Mouse (Mus musculus) small intestine, adult 2 months (tissue): ENCODE results near the gene Col4a2.

ENCODE experiments used
- CTCF ChIP-seq: fragments of 200-500 bp; IDR thresholded peaks from 2 replicates; pipeline ENCODE4 v1.5.1; 2012; ENCODE audit warnings: low read depth, mild to moderate bottlenecking, control low read depth, inconsistent platforms, low read length, moderate library complexity, mixed read lengths; ENCODE audit not compliant: insufficient replicate concordance, insufficient read length; ENCODE audit errors: extremely low read depth
- POLR2A ChIP-seq: fragments of 200-500 bp; IDR thresholded peaks from 2 replicates; pipeline ENCODE4 v1.6.1; 2012; ENCODE audit warnings: low read depth, mild to moderate bottlenecking, control low read depth, inconsistent platforms, low read length, moderate library complexity

GRCm38 (mm10) chr8:11319405-11319804, 6.8 kb downstream of the Col4a2 start:
- no peak for TF ChIP-seq CTCF
- no peak for TF ChIP-seq POLR2A
